Mouse (Mus musculus) kidney, adult 18-20 months (tissue): ENCODE results near the gene Usp48.

Experiments used
- DNase-seq: peaks from one replicate; pipeline ENCODE4 v3.0.0; 2021

Usp48 gene

DNA sequence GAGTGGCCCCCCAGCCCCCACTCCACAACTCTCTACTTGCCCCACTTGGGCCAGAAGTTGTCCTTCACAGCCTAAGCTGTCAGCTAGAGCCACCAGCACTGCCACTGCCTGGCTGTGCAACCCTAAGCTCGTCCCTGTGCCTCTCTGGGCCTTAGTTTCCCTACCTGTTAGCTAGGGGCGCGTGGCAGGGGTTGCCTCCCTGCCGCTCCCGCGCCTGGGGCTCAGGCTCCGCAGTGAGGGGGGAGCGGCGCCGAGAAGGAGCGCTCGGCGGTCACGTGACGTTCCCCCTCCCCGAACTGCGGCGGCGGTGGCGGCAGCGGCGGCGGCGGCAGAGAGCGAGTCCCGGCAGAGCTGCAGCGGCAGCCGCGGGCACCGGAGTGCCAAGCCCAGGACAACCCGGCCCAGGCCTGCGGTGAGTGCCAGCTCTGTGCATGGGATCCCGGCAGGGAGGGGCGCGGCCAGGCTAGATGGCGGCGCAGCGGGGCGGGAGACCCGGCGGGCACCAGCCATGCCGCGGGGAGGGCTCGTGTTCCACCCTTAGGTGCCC, 71.0 kb downstream of the Usp48 start, which contains the start of gene Rap1gap:
Gene Rap1gap, plus strand, starts transcription at position 294 of the 547 bp plus-strand sequence.
- DNase-seq: peak; percentile 56

DNA sequence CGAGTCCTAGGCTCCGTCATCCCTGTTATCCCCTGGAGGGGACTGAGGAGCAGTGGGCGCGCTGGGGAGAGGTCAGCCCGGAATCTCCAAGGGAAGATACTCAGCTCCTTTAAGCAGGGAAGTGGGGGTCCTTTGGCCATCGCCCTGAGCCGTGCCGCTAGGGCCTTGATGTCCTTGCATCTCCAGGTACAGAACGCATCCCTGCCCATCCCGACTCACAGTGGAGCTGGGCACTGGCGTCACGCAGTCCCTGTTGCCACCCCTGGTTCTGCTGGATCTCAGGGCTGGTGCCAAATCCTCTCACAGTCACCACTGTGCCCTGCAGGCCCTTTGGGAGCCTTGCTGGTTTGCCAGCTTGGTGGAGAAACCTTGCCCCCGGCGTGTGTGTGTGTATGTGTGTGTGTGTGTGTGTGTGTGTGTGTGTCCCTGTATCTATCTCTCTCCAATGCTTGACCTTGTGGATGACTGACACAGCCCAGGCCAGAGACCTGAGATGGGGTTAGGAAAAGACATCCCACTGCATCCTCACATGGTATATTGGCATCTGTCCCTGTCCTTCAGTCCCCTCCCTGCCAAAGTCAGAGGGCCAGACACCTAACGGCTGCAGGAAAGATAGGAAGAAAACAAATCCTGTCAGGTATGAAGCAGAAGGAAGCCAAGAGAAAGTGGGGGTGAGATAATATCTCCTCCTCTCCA, 71.6 kb downstream of the Usp48 start:
- DNase-seq: peak; percentile 42

DNA sequence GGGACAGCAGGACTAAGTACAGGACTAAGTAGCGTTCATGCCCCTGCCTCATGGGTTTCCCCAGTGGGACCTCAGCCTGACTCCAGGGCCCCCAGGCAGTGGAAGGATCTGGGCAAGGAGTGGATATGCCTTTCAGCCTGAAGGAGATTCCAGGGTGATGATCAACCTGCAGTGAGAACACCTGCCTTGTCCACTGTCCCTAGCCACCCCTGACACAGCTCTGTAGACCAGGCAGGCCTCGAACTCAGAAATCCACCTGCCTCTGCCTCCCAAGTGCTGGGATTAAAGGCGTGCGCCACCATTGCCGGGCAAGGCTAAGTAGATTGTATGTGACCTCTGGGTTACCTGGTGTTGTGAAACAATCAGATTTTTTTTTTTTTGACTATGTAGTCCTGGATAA, 72.2 kb downstream of the Usp48 start:
- no peak for DNase-seq

DNA sequence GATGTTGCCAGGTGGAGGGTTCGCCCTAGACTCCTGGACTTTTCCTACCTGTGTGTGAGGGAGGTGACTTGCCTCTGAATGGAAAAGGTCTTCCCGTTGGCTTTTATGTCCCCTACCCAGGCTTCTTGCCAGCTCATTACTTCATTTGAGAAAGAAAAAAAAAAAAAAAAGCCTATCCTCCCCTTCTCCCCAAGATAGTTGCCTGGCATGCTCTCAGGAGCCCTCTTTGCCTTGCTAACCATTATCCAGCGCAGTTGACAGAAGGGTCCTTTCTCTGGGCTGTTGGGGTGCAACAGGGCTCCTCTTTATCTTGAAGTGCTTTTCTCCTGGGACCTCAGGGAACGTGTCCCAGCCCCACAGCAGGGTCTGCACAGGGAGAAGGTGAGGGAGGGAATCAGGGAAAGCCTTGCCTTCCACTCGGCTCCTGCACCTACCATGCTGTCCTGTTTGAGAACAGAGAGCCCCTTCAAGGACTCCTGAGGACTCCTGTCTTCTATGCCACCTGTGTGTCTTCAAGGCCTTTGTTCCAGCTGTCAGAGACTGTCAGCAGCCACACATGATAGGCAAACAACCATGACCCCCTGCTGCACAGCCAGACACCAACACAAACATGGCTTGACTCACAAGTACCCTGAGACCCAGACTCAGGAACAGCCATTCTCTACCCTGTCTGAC, 72.9 kb downstream of the Usp48 start:
- no peak for DNase-seq

DNA sequence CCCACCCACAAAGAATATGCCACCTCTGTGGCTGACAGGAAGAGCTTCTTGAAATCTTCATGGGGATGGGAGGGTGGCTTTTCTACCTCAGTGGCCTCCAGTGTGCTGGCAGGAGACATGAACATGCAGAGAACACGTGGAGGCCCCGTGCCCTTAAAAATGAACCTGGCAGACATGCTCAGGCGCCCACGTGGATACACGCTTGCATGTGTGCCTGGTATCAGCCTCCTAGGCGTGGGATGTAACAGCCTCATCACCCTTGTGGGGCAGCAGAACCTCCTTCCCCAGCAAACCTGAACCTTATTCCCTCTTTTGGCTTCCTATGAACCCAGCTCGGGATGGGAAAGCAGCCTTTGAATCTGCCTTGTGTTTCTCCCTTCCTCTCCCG, 73.4 kb downstream of the Usp48 start:
- DNase-seq: no peak

DNA sequence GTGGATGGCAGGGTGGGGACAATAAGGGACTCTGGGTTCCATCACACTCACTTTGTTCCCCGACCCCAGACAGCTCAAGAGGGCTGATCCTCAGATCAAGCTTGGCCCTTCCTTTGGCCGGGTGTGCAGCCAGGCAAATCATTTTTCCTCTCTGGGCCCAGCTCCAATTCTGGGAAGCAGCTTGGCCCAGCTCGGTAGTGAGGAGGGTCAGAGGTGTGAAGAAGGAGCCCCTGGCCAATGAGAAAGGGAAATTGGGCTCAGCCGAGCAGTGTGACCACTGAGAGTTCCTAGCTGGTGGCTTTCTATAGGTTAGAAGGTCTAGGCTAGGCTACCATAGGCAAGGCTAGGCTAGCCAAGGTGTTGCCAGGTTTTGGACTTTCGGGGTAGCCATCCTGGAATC, 74.2 kb downstream of the Usp48 start:
- peak; percentile 57 for DNase-seq

DNA sequence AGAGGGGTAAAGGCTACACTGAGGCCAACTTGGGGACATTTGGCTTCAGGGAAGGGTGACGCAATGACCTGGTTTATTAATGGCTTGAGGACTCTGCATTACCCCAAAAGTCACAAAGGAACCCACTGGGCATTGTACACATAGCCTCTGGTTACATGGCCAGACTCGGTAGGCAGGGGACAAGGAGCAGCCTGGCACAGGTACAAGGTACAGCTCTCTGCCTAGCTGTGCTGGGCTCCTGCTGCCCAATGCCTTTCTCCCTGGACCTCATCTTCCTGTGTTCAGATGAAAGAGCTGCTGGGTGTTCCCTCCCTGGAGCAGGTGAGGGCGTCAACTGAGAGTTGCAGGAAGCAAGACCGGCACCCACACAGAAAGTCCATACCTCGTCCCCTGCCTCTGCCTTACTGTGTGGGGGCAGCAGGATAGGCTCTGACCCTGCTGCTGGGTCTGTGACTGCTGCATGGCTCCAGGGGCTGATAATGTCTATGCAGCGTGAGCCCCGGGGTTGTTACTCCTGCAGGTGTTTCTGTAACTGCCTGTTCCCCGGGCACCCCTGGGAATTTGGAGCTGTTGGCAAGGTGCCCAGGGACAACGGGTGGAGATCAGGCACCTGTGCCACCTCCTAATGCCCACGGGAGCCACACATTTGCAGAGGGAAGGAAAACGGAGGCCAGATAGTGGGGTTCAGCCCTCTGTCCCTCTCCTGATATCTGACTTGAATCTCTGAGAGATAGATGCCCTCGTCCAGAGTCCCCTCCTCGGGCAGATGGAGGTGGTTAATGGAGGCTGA, 78.4 kb downstream of the Usp48 start:
- no peak for DNase-seq

DNA sequence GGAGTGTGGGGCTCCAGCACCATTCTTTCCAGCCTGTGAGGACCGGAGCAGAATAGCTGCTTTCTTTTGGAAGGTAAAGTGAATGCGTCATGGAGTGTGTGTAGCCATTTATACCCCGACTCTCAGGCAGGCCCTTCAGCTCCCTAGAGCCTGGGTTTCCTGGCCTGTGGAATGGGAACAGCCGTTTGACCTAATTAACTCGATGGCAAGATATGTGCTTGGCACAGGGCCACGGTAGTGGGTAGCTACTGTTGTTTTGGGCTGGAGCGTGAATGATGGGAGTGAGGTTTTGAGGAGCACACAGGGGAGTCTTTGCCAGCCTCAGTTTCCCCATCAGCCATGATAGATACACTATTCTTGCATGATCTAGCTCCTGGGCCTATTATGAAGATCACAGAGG, 82.0 kb downstream of the Usp48 start:
- no peak for DNase-seq

DNA sequence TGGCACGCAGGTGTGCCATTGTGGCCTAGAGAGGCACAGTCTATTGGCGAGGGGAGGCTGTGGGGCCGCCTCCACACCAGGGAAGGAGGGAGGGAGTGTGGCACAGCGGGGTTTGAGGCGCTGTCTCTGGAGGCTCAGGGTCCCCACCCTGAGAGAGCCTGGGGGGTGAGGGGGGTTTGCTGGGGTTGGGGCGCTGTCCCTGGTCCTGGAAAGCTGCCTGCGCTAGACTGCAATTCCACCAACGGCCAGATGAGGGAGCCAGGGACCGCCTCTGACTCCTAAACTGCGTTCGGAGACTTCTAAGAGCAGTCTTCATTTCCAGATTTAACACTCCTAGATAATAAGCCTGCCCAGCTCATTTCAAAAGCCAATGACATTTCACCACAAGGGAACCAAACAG, 82.5 kb downstream of the Usp48 start:
- peak; percentile 85 for DNase-seq

DNA sequence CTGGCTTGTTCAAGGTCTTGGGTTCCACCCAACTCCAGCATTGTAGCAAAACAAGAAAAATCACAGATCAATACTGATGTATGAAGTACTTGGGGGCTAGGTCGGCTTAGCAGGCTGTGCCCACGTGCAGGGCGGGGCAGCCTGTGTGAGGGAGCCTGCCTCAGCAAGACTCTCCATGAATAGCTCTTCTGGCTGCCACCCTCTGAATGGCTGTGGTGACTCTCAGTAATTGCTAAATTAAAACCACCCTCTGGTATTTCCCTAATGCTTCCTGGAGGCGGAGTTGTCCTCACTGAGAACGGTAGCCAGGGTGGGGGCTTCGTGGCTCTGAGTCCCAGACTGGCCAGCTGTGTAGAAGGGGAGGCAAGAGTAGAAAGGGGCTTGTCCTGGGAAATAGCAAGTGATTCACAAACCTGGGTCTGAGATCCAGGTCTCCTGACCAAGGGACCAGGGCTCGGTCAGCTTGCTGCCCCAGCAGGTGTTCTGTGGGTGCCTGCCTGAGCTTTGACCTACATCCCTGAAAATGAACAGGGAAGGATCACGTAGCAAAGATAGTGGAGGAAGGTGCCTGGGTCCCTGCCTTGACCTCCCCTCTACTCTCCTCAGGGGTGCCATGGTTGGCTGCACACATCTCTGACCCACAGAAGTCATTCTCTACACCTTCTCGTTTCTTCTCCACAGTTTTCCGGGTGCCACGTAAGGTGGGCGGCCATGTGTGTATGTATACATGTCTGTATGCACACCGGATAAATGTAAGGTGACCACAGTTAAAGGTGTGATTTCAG, 83.3 kb downstream of the Usp48 start:
- no peak for DNase-seq

DNA sequence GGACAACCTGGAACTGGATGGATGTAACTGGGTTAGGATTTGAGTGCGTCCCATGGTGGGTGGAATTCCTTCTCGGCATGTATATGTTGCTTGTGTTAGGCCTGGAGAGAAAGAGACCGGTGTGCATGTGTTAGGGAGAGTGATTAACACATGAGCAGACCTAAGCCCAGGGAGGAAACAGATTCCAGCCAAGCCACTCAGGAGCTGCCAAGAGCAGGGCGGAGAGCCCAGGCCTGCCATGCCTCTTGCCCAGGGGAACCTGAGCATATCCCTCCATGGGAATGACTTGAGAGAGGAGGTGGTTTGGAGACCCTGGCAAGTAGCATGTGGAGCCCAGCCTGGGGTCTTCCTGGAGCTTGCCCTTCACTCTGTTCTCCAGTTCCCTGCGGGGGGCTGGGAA, 84.4 kb downstream of the Usp48 start:
- DNase-seq: peak; percentile 43

DNA sequence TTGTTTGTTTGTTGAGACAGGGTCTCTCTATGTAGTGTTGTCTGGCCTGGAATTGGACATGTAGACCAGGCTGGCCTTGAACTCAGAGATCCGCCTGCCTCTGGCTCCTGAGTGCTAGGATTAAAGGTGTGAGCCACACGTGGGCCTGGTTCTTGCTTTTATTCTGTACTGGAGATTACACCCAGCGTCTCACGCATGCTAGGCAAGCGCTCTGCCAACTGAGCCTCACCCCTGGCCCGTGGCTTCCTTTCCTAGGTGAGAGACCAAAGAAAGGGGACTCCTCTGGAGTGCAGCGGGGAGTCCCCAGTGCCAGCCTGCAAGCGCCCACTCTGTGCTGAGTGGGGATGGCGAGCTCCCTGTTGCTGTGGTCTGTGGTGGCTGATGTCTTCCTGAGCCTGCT, 85.0 kb downstream of the Usp48 start:
- no peak for DNase-seq

DNA sequence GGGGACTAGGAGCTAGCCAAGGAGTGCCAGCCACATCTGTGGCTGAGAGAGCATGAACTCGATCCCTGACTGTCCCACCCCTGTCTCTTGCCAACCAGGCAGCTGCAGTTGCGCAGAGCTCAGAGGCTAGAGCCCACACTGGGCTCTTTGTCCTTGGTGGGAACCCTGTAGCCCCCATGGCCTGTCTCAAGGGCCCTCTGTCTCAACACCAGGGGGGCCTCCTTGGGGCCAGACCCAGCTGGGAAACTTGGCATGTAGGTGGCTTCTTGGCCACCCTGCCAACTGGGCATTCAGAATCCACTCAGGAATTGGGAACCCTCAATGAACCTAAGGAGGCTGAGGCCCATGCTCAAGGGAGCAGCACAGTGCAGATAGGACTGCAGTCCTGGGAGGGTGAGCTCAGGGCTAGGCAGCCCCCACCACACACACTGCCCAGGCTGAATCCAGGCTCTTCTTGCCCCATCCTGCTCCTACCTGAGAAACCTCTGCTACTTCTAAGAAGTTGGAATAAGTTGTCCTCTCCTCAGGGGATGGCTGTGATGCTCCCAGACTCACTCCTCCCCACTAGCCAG, 86.5 kb downstream of the Usp48 start:
- no peak for DNase-seq

DNA sequence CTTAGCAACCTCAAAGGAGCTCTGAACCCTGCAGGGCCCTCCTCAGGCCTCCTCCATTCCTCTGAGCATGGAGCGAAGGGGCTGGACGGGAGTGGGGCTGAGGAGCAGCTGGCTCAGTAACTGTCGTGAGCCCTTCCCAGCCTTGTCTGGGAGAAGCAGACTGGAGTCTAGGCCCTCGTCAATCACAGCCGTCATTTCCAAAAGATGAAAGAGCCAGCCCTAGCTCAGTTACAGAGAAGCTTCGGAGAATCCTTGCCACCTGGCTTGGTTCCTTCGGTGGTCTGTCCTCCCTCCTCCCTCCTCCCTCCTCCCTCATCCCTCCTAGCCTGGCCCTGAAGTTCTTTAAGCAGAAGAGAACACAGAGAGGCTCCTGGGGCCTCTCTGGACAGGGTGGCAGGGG, 87.2 kb downstream of the Usp48 start:
- no peak for DNase-seq

DNA sequence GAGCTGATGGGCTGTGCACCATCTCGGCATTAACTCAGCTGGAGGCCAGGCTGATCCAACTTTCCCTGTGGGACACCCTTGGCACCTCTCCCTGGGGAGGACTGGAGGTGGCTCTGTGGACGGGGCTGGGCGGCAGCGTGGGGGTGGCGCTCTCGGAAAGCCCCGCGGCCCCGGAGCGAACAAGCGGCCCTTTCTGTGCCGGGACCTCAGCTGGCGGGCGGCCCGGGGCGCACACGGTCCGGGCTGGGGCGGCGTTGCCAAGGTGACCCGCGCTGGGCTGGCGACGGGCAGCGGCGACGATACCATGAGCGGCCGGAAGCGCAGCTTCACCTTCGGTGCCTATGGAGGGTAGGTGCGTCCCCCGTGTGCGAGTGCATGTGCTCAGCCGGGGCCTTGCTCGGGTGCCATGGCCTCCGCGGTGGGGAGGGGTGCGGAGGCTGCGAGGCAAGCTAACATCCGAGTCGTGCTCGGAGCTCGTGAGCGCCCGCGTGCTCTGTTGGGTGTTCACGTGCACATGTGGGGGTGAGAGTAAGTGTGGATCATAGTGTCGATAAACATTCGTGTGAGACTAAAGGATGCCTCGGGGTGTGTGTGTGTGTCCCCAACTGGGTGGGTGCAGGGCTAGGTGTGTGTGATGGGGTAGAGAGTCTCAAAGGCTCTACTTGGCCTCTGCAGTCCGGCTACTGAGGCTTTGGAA, 88.0 kb downstream of the Usp48 start:
- DNase-seq: peak; percentile 68

DNA sequence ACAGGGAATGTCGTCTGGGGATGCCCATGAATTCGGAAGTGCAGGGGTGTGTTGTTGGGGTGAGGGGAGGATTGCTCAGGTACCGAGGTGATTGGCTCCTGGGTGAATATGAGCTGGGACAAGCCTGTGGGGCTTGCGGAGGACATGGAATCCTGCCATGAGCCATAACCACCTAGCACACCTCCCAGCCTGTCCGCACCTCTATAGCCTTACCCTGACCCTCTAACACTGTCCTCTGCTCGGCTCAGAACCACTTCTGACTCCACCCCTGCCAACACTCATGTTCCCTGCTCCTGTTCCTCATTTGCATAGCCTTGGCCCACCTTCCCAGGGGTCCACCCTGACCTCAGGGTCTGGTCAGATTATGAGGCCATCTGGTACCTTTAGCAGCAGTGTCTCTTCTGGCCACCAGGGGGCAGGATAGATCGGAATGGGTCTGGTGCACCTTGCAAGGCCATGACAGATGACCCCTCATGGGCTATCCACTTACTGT, 89.5 kb downstream of the Usp48 start:
- DNase-seq: peak; percentile 74

DNA sequence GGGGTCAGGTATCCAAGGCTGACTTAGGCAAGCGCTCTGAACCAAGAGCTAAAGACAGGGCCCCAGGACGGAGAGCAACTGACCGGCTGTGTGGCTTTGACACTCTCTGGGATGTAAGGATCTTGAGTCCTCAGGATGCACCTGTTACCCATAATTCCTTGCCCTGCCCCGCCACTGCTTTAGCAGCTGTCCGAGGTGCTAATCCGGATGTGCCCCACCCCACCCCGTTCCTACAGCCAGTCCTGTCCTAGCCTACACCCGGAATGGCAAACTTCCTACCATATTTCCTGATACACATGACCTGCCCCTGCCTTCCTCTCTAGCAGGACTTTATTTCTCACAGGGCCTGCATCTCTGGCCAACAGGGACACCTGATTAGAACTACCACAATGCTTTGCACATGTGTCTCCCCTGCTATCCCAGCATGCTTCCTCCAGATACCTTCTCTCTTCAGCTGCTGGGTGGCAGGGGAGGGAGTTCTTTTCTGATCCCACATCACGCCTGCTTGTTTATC, 91.3 kb downstream of the Usp48 start:
- no peak for DNase-seq

DNA sequence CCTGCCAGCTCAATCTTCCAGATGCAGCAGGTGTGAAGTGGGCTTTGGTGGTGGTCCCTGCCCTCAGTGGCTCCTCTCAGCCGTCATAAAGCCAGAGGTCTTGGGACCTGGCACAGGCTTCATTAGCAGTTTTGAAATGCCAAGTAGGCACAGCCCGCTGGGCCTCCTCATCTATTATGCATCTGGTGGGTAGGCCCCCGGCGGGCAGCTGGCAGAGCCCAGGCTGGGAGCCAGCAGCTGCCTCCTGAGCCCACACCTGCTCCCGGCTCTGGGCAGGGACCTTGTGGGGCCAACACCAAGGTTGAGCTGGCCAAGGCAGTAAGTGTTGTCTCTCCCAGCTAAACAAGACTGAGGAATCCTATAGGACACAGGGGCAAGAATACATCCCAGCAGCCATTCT, 92.7 kb downstream of the Usp48 start:
- no peak for DNase-seq

DNA sequence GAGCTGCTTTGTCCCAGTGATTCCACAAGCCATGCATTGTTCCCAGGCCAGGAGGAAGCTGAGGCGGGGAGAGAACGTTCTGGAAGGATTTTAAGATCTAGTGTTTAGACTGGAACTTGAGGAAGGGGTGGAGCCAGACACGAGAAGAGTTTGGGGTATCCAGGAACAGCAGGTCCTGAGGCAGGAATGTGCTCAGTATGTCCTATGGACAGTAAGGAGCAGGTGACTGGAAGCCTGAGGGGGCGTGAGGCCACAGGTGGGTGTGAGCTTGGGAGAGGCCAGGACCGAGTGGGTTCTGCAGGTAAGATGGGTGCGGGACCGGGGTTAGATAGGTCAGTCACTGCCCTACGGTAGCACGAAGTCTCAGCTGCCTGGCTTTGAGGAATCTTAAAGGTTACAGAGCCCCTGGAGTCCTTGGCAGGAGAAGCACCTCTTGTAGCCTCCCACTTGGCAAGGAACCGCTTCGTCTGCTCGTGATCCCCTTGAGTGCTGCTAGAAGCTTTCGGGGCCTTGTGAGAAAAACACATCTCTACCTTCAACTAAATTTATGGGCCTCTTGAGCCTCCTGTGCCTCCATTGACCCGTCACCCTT, 93.8 kb downstream of the Usp48 start:
- DNase-seq: no peak

DNA sequence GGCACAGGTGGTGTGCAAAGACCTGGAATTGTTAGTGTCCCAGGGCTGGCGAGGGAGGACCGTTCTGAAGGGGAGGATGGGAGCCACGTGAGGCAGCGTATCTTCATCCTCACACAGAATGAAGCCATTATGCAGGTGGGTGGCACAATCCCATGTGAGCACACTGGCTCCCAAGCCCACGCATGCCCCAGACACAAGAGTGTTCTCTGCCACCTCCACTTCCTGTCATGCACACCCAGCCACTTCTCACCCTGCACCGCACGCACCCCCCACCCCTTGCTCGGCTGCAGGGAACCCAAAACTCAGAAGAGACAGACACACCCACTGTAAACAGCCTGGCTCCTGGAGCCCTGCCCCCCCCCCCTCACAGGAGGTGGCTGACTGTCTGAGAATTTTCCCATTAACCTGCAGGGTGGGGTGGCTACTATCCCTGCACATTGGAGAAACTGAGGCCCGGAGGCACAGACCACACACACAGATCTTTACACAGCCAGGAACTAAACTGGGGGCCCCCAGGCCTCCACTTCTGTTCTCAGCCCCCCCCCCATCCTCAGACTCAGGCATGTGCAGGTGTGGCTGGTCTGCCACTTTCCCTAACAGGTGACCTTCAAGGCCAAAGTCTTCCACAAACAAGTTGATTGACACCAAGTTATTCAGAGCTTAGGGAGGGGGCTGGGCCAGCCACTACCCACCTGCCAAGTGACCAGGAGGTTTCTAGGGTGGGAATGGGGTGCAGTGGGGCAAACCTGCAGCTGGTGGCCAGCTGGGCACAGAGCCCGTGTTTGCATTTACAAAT, 98.8 kb downstream of the Usp48 start:
- DNase-seq: no peak
